Comparison of ENCODE assay signal across 15 mouse cellular contexts in genomic region chr3:41603470-41604019, GRCm38 (mm10). TPM values are rescaled to one million over a fixed set of nuclear protein-coding genes. Genes with fewer than 3 reads are reported as not detected.
DNase-seq lines count a peak whose midpoint lies in the region; ATAC-seq and TF ChIP-seq lines count a peak whose summit lies in the region.
"Had no signal": no experiment of that assay in that cellular context is flagged by ENCODE, and none has a peak within 500 bp of the region (broad histone marks: within the 10 kb centered on the region; RNA-seq: fewer than 3 reads in every experiment).

No protein-coding gene starts in this region.

- H3K4me3 ChIP-seq in hindbrain, embryonic 13.5 days: no peak overlapping the region
- no peak overlapping the region for H3K4me3 ChIP-seq in hindbrain, embryonic 11.5 days (ENCODE audit: low read depth, low read length)
- H3K4me3 ChIP-seq in forebrain, embryonic 13.5 days: no peak overlapping the region
- no peak overlapping the region for H3K4me3 ChIP-seq in limb, embryonic 13.5 days
- no peak overlapping the region for H3K4me3 ChIP-seq in neural tube, embryonic 14.5 days (ENCODE audit: low read depth, low read length)
- no peak overlapping the region for H3K4me3 ChIP-seq in kidney, adult 2 months (ENCODE audit: insufficient read depth, low read depth, low read length)
- H3K4me3 ChIP-seq: embryonic facial prominence, embryonic 12.5 days; left cerebral cortex, adult 2 months had no signal

- H3K9ac ChIP-seq in hindbrain, embryonic 13.5 days: no peak overlapping the region
- no peak overlapping the region for H3K9ac ChIP-seq in hindbrain, embryonic 11.5 days (ENCODE audit: low read depth, low read length)
- no peak overlapping the region for H3K9ac ChIP-seq in forebrain, embryonic 13.5 days
- H3K9ac ChIP-seq in limb, embryonic 13.5 days: 0 out of 2 replicates have a peak overlapping the region, but pooled peaks have one; percentile 31
- no peak overlapping the region for H3K9ac ChIP-seq in neural tube, embryonic 14.5 days (replicated peaks; ENCODE audit: low read depth, low read length)
- H3K9ac ChIP-seq: embryonic facial prominence, embryonic 12.5 days; lung, embryonic 14.5 days had no signal

- H3K9me3 ChIP-seq in hindbrain, embryonic 13.5 days: no peaks in the 10 kb centered on the region
- no peaks in the 10 kb centered on the region for H3K9me3 ChIP-seq in hindbrain, embryonic 11.5 days (ENCODE audit: control insufficient read depth, low read length)
- no peaks in the 10 kb centered on the region for H3K9me3 ChIP-seq in forebrain, embryonic 13.5 days (replicated peaks)
- H3K9me3 ChIP-seq in limb, embryonic 13.5 days: no peaks in the 10 kb centered on the region
- no peaks in the 10 kb centered on the region for H3K9me3 ChIP-seq in neural tube, embryonic 14.5 days (ENCODE audit: control insufficient read depth, low read length)
- H3K9me3 ChIP-seq: embryonic facial prominence, embryonic 12.5 days had no signal

- peaks cover 27% of the 10 kb centered on the region for H3K36me3 ChIP-seq in hindbrain, embryonic 13.5 days
- peaks cover 3% of the 10 kb centered on the region; the same call in 1 of the 2 replicates for H3K36me3 ChIP-seq in hindbrain, embryonic 11.5 days (ENCODE audit: control insufficient read depth, insufficient read depth, low read length)
- peaks cover 48% of the 10 kb centered on the region for H3K36me3 ChIP-seq in forebrain, embryonic 13.5 days (ENCODE audit: poor library complexity, severe bottlenecking)
- H3K36me3 ChIP-seq in limb, embryonic 13.5 days: peaks cover 35% of the 10 kb centered on the region
- H3K36me3 ChIP-seq in neural tube, embryonic 14.5 days (ENCODE audit: control insufficient read depth, insufficient read depth, low read length): no peaks in the 10 kb centered on the region
- H3K36me3 ChIP-seq in kidney, adult 2 months (ENCODE audit: control insufficient read depth, insufficient read depth, low read length): peaks cover 3% of the 10 kb centered on the region; the same call in 1 of the 2 replicates

- no peak overlapping the region for H3K4me2 ChIP-seq in hindbrain, embryonic 13.5 days
- H3K4me2 ChIP-seq in hindbrain, embryonic 11.5 days (replicated peaks; ENCODE audit: low read depth, low read length): no peak overlapping the region
- no peak overlapping the region for H3K4me2 ChIP-seq in forebrain, embryonic 13.5 days
- H3K4me2 ChIP-seq in limb, embryonic 13.5 days (replicated peaks): no peak overlapping the region
- no peak overlapping the region for H3K4me2 ChIP-seq in neural tube, embryonic 14.5 days (ENCODE audit: low read depth, low read length)
- H3K4me2 ChIP-seq: embryonic facial prominence, embryonic 12.5 days; lung, embryonic 14.5 days had no signal

- peaks cover 55% of the 10 kb centered on the region for H3K4me1 ChIP-seq in hindbrain, embryonic 13.5 days (replicated peaks)
- H3K4me1 ChIP-seq in hindbrain, embryonic 11.5 days (replicated peaks; ENCODE audit: control insufficient read depth, insufficient read depth, low read length): no peaks in the 10 kb centered on the region
- peaks cover 27% of the 10 kb centered on the region for H3K4me1 ChIP-seq in forebrain, embryonic 13.5 days
- H3K4me1 ChIP-seq in limb, embryonic 13.5 days: peaks cover 19% of the 10 kb centered on the region
- H3K4me1 ChIP-seq in neural tube, embryonic 14.5 days (ENCODE audit: control insufficient read depth, insufficient read depth, low read length): peaks cover 19% of the 10 kb centered on the region
- peaks cover 5% of the 10 kb centered on the region; the same call in 1 of the 2 replicates for H3K4me1 ChIP-seq in kidney, adult 2 months (ENCODE audit: control insufficient read depth, insufficient read depth, low read length)

- H3K27ac ChIP-seq in hindbrain, embryonic 13.5 days: peak overlapping the region; percentile 63
- no peak overlapping the region for H3K27ac ChIP-seq in hindbrain, embryonic 11.5 days (ENCODE audit: low read depth, low read length)
- H3K27ac ChIP-seq in forebrain, embryonic 13.5 days: peak overlapping the region; percentile 63
- H3K27ac ChIP-seq in limb, embryonic 13.5 days: no peak overlapping the region
- peak overlapping the region; percentile 62; the same call in 1 of the 2 replicates for H3K27ac ChIP-seq in neural tube, embryonic 14.5 days (ENCODE audit: low read depth, low read length)
- H3K27ac ChIP-seq in kidney, adult 2 months (ENCODE audit: insufficient read depth, low read depth, low read length): no peak overlapping the region
- H3K27ac ChIP-seq: embryonic facial prominence, embryonic 12.5 days; left cerebral cortex, adult 2 months had no signal

- WGBS in hindbrain, embryonic 13.5 days: 45% methylated on average over 5 of the region's 5 CpGs
- 70% methylated on average over 5 of the region's 5 CpGs for WGBS in hindbrain, embryonic 11.5 days
- 10% methylated on average over 5 of the region's 5 CpGs for WGBS in forebrain, embryonic 13.5 days
- WGBS in limb, embryonic 13.5 days: 34% methylated on average over 5 of the region's 5 CpGs
- 25% methylated on average over 5 of the region's 5 CpGs for WGBS in neural tube, embryonic 14.5 days
- 63% methylated on average over 5 of the region's 5 CpGs for WGBS in kidney, adult 2 months

- no peak for TF ChIP-seq POLR2A in kidney, adult 2 months (IDR thresholded peaks at IDR 0.05; ENCODE audit: low read depth, low read length)

- ATAC-seq in hindbrain, embryonic 13.5 days (ENCODE audit: low FRiP score): peak; percentile 27
- ATAC-seq in hindbrain, embryonic 11.5 days (ENCODE audit: low FRiP score): no peak
- ATAC-seq in forebrain, embryonic 13.5 days: peak; percentile 39; the same call in 1 of the 2 replicates
- no peak for ATAC-seq in limb, embryonic 13.5 days (ENCODE audit: low FRiP score, low read depth)
- peak; percentile 29; the same call in 1 of the 2 replicates for ATAC-seq in neural tube, embryonic 14.5 days (ENCODE audit: low read depth)

- H3K27me3 ChIP-seq in hindbrain, embryonic 13.5 days: no peaks in the 10 kb centered on the region
- H3K27me3 ChIP-seq in hindbrain, embryonic 11.5 days (ENCODE audit: control insufficient read depth, insufficient read depth, low read length): no peaks in the 10 kb centered on the region
- H3K27me3 ChIP-seq in forebrain, embryonic 13.5 days: no peaks in the 10 kb centered on the region
- no peaks in the 10 kb centered on the region for H3K27me3 ChIP-seq in limb, embryonic 13.5 days
- H3K27me3 ChIP-seq in neural tube, embryonic 14.5 days (ENCODE audit: control insufficient read depth, insufficient read depth, low read length): no peaks in the 10 kb centered on the region
- no peaks in the 10 kb centered on the region for H3K27me3 ChIP-seq in kidney, adult 2 months (replicated peaks; ENCODE audit: control insufficient read depth, insufficient read depth, low read length)
- H3K27me3 ChIP-seq: embryonic facial prominence, embryonic 12.5 days had no signal

- TF ChIP-seq CTCF in kidney, adult 2 months (conservative IDR thresholded peaks at IDR 0.05; ENCODE audit: insufficient read depth, insufficient read length, low read depth, low read length): no peak

- DNase-seq in hindbrain, embryonic 11.5 days (ENCODE audit: low spot score): no peak
- no peak for DNase-seq in left cerebral cortex, adult 18-20 months (ENCODE audit: low spot score in 2 of 2)
- no peak for DNase-seq in kidney, adult 2 months
- DNase-seq in adrenal gland, postnatal 36 days: no peak
- DNase-seq: B cell, adult 2 months; cerebellum, postnatal 25 days; kidney, adult 11 months; liver had no signal

RNA-seq across cellular contexts. Expression of gene Jade1, which starts 48.0 kb away (rescaled TPM):
- polyA plus RNA-seq in hindbrain, embryonic 13.5 days (2015; fragmentation: Nextera tagmentation; extraction: Ambion mirVana): 11.2 and 12.4 TPM in 2 replicates
- polyA plus RNA-seq in hindbrain, embryonic 11.5 days (2014; fragmentation: Nextera tagmentation; extraction: Ambion mirVana): 12.1 and 13.0 TPM in 2 replicates
- polyA plus RNA-seq in forebrain, embryonic 13.5 days (2015; fragmentation: Nextera tagmentation; extraction: Ambion mirVana): 17.1 and 18.9 TPM in 2 replicates
- polyA plus RNA-seq in limb, embryonic 13.5 days (2015; fragmentation: Nextera tagmentation; extraction: Ambion mirVana): 11.4 and 11.9 TPM in 2 replicates
- 11.6 and 13.8 TPM in 2 replicates for polyA plus RNA-seq in neural tube, embryonic 14.5 days (2014; fragmentation: Nextera tagmentation; extraction: Ambion mirVana)
- total RNA-seq in left cerebral cortex, adult 18-20 months (2021): 10 to 100 TPM; 45.8 to 48.6 TPM
- 29.9 and 30.2 TPM in 2 replicates for polyA plus RNA-seq in kidney, adult 2 months (2012; rRNA removed)
- total RNA-seq in adrenal gland, postnatal 36 days (2021): 10 to 100 TPM; 51.2 to 51.4 TPM

Comparison
In these comparisons a context has a peak if more than half of its experiments do, and no peak if none do; other contexts are left out.
1. ATAC-seq: peak in hindbrain, embryonic 13.5 days (single experiment), forebrain, embryonic 13.5 days (single experiment) and neural tube, embryonic 14.5 days (single experiment); none in hindbrain, embryonic 11.5 days (single experiment) and limb, embryonic 13.5 days (single experiment).
2. H3K27ac ChIP-seq: peak in hindbrain, embryonic 13.5 days (single experiment), forebrain, embryonic 13.5 days (single experiment) and neural tube, embryonic 14.5 days (single experiment); none in hindbrain, embryonic 11.5 days (single experiment), limb, embryonic 13.5 days (single experiment) and kidney, adult 2 months (single experiment).